Mouse (Mus musculus): ENCODE results near the gene Olfr49. TPM values are rescaled to one million over a fixed set of nuclear protein-coding genes. Genes with fewer than 3 reads are reported as not detected.

Olfr49 gene
- total RNA-seq (2022), result not detected

DNA sequence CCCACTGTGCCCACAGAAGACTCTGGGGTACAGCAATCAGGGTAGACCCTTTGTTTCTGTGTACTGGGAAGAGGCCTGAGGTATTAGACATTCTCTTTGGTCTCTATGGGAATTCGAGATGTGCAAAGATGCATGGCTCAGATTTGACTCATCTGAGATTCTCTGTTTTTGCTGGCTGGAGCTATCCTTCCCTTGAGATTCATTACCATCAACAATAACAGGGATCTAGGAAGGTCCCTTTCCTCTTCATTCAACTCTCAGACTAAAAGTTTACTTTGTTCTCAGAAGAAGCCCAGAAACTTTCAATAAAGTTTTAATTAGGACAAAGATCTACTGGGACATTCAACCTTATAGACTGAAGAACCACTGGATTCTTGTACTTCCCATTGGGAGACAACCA lies at the start of gene Olfr49:
Olfr49 (minus strand) TSS at position 101 of the 400 bp plus-strand sequence.
- DNase-seq (ENCODE audit: low spot score), result no peak

DNA sequence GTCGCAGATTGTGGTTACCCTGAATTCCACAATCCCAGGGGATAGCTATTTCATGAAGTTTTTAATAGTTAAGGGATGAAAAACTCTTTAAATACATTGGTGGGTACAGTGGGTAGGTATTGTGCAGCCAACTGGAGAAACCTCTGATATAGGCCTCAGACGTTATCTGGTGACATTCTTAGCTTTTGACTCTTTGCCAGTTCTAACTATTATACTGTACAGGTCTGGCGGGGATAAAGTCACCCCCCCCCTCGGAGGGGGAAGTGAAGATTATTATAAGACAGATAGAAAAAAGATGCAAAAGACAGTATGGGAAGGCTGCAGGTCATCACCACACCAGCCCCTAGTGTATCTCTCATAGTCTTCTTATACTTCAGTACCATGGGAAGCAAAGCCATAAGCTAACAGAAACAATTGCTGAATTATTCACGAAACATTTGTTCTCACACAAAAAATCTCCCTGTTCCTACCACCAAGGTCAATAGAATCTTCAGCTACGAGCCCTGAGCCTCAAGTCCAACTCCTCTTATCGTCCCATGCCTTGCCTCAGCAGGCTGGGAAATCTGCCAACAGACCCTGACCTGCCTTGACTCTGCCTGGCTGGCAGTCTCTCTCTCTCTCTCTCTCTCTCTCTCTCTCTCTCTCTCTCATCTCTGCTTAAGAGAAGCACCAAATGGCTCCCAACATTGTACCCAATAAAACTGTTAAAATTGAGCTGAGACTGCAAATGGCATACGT lies 48.9 kb upstream of the Olfr49 start:
- peak; percentile 6 for DNase-seq (ENCODE audit: low spot score)

DNA sequence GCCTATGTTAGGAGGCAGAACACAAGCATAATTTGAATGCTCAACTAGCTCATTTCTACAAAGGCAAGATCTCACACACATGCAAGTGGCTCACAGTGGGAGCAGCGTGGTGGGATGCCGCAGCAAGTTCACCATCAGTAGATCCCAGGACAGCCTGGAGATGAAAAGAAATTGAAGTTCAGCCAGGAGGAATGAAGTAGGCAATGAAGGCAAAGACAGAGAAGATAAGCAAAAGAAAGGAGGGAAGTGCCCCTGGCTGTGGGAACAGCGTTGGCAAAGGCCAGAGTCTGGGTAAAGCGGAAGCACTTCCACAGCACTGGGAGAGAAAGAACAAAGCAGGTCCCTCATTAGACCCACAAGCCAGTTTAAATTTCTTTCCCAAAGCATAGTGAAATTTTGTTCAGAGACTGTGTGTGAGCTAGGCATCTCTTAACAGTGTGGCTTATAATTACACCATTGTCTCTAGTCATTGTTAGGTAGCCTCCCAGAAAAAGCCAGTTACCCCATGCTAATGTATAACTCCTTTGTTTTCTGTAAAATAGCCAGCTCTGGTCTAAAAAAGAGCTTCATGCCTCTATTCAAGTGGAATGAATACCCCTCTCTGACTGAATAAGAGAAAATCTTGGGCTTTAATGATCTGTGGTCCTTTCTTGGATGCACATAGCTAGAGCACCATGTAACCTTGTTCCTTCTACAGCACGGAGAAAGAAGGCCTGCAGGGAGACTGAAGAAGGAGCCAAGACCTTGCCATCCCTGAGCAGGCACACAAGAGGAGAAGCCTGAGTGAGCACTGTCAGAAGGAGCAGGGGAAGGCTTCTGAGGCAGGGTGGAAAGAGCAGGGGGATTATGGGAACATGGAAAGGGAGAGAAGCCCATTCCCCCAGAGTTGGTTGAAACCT lies 47.7 kb upstream of the Olfr49 start:
- no peak for DNase-seq (ENCODE audit: low spot score)

DNA sequence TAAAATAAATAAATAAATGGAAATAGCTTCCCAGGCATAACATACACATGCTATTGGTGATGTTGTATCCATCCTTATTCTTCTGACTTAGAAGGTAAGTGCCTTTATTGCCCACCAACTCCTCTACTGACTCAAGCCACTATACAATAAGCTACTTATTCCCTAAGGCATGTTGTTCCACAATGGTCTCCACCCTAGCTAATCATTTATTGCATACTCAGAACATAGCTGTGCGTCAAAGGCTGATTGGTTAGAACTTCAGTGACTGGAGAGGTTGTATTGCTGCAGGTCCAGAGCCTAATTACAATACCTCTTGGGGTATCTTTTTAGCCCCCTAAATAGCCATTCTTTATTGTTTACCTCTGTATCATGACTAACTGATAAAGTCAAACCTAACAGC lies 46.4 kb upstream of the Olfr49 start:
- no peak for DNase-seq (ENCODE audit: low spot score)

DNA sequence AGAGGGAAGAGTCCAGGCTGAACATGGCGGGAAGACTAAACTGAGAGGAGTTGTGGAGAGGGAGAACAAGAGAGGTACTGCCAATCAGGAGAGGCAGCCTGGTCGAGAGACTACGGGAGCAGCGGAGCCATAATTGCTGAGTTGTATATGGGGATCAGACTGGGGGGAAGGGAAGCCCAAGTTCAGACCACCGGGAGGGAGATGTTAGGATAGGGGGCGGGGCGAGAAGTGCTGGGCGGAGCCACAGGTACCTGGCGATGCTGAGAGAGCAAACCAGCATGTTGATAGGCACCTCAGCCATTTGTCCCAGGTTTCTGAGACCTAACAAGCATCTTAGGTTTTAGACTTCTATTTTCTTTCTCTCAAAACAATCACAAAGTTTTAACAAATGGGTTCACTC lies 44.5 kb upstream of the Olfr49 start:
- DNase-seq (ENCODE audit: low spot score), result no peak

DNA sequence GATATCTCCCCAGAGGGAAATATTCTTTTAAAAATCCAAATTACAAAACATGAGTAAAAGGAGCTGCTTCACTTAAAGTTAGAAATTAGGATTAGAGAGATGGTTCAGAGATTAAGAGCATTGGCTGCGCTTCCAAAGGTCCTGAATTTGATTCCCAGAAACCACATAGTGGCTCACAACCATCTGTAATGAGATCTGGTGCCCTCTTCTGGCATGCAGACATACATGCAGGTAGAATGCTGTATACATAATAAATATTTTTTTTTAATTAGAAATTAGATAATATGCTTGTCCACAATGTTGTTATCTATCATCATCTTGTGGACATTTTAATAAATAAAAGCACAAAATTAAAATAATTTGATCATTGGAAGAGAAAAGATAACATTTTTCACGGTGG lies 43.8 kb upstream of the Olfr49 start:
- no peak for DNase-seq (ENCODE audit: low spot score)

DNA sequence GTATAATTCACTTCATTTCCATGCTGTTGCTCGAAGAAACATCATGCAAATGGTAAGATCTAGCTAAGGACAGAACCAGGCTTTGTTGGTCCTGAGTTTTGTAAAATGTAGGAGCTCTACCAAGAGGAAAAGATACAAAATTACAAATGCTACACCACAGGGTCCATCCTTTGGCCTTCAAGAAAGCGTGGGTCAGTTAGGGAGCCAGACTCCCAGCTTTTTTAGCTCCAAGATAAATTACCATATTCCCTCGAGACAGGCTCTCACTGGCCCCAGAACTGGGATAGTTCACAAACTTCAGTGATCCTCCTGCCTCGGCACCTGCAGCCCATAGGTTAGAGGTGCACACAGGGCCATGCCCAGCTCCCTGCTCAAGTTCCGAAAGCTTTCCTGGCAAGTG lies 39.7 kb upstream of the Olfr49 start:
- no peak for DNase-seq (ENCODE audit: low spot score)

DNA sequence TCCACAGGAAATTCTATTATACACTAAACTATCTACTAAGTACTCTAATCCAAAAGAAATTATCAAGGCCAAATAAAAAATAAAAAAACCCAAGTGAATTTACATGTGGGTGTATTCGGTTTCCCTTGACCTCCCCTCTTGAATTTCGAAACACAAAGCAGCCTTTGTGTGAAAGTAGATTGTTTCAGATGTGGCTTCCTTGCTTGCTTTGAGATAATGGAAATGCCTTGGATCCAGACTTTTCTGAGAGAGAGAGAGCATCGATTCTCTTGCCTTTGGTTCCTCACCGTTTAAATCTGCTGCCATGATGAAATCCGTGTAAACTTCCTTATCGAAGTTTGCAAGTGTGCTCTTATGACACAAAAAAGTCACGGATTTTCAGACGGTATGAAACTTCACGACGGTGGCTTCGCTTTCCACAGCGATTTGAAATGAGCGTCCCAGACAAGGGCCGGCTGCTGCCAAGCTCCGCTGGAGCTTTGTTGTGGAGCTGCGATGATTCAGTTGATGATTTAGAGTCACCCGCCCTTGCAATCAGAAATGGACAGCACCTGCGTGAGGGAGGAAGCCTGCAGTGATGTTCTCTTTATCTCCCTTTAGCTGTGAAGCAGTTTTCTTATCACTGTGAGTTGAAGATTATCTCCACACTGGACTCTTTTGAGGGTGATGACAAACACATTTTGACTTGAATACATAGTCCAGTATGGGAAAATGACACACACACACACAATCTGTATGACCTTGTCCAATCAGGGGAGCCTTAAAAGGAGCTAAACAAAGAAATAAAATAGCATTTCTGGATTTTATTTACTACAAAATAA lies 37.0 kb upstream of the Olfr49 start:
- DNase-seq (ENCODE audit: low spot score), result no peak

DNA sequence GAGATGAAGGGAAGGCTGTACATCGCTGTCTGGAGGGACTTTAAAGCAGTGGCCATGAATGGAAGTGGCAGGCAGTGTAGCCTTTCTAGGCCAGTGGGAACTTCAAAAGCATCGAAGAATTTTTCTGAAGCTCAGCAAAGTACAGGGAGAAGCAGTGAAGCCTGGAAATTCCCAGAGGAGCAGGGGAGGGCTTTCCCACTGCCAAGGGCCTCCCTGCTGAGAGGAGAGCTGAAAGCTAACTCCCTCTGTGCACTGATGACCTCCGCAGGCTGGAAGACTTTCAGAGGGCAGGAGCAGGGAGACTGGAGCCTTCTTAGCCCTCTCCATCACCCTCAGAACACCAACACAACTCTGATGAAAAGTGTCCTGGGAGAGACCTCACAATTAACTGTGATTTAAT lies 27.0 kb upstream of the Olfr49 start:
- DNase-seq (ENCODE audit: low spot score), result no peak

DNA sequence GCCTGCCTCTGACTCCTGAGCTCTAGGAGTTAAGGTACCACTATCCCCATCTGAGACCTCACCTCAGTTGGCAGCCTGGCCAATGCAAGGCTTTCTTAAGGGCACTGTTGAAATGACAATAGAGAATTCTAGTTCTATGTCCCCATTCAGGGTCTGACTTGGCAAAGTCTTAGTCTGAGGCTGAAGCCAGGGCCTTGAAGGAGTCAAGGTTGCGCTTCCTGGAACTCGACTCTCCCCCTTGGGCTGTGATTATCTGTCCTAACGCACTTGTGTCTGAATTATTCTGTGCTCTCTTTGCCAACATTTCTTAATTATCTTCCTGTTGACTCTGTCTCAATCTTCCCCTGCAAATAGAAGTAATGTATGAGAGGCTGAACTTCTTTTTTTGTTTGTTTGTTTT lies 15.9 kb upstream of the Olfr49 start:
- DNase-seq (ENCODE audit: low spot score), result no peak

DNA sequence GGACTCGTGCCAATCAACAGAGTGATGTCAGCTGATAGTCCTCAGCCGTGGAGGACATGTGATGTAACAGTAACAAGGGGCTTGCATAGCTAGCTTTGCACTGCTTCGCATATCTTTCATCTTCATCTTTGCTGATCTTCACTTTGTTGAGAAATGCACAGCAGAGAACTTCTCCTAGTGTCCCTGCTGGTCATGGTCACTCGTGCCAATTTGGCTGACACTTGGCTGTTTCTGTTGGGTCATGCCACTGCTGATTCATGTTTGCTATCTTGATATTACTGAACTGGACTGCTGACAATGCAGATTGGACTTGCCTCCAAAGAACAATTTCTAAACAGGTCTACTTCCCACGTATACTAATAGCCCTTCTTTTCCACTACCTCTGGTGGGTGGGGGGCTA lies 15.4 kb upstream of the Olfr49 start:
- no peak for DNase-seq (ENCODE audit: low spot score)

DNA sequence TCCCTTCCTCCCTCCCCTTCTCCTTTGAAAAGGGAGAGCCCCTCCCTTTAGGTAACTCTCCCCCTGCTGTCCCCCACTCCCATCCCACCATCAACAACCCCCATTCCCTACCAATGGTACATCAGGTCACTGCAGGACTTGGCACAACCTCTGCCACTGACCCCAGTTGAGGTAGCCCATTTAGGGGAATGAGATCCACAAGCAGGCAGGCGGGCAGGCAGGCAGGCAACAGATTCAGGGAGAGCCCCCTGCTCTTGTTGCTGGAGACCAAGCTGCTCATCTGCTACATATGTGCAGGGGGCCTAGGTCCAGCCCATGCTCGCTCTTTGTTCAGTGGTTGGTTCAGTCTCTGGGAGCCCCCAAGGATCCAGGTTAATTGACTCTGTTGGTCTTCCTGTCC lies 8.3 kb downstream of the Olfr49 start:
- DNase-seq (ENCODE audit: low spot score), result no peak

DNA sequence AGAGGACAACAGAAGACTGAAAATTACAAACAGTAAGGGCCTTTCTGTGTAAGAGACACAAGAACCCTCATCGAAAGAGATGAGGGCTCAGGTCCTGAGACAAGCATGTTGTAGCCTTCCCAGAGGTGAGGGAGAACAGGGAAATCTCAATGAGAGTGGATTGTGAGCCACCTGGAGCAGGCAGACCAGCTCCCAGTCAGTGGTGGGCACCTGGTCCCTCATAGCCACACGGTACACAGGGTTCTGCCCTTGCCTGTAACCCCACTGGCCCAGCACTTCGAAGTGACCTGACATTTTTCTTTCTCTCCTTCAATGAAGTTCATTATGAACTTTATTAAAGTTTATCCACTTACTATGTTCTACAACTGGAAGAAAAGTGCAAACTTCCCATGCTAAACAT lies 12.0 kb downstream of the Olfr49 start:
- no peak for DNase-seq (ENCODE audit: low spot score)

DNA sequence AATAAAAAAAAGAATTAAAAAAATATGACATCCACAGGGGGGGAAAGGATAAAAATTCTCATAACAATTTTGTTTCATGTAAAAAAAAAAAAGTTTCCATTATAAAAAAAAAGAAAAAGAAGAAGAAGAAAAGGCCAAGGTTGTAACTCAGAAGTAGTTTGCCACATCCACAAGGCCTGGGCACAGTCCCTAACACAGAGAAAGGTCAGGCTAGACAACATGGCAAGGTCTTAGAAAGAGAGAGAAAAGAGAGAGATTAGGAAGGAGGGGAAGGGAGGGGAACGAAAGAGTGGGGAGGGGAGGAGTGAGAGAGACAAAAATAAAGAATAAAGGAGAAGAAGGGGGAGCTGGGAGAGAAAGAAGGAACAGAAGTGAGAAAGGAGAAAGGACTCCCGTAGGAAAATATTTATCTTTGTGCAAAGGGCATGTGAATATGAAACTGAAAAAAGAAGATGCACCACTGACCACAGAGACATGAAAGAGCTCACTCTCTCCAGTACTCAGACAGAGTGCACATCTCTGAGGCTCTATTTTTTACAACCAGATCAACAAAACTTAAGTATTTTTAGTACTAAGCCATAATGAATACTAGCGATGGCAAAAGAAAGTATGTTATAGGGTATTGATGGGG lies 12.6 kb downstream of the Olfr49 start:
- DNase-seq (ENCODE audit: low spot score), result no peak

DNA sequence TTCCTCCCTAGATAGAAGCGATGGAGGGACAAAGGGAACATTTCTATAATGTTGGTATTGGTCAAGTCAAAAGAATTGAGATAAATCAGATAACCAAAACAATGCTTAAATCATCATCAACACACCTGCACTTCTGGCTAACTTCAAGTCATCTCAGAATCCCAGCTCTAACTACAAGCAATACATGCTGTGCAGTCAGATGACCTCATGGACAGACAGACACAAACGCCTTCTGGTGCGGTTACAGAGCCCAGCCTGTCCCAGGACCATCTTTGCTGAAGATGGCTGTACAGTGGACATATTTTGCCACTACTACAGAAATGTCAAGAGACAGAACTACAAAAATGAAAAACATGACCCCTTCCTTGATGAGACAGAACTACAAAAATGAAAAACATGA lies 14.3 kb downstream of the Olfr49 start:
- no peak for DNase-seq (ENCODE audit: low spot score)

DNA sequence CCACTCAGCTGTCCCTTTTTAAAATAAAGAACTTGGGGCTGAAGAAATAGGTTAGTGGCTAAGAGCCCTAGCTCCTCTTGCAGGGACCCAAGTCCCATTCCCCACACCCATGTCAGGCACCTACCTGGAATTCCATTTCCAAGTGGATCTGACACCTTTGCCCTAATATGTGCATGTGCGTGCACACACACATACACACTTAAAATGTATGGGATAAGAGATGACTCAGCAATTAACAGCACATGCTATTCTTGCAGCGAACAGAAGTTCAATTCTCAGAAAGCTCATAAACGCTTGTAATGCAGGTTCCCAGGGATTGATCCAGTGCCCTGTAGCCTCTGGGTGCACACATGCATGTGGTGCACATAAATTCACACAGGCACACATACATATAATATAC lies 15.2 kb downstream of the Olfr49 start:
- DNase-seq (ENCODE audit: low spot score), result no peak

DNA sequence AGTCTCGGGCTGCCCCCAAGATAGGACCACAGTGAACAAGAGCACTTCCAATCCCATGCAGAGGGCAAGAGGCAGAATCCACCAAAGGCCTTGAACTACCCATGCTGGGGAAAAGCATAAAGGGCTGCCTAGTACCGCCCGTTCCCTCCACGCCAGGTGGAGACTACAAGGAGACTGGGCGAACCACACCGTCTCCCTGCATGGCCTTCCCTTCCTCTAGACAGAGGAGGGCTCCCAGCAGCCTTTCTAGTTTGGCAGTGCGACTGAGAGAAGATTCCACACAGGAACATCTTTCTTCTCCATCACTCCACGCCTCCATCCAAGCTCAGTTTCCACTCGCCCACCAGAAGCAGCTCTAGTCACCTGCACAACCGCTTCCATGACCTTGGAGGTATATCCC lies 16.8 kb downstream of the Olfr49 start:
- DNase-seq (ENCODE audit: low spot score), result no peak

DNA sequence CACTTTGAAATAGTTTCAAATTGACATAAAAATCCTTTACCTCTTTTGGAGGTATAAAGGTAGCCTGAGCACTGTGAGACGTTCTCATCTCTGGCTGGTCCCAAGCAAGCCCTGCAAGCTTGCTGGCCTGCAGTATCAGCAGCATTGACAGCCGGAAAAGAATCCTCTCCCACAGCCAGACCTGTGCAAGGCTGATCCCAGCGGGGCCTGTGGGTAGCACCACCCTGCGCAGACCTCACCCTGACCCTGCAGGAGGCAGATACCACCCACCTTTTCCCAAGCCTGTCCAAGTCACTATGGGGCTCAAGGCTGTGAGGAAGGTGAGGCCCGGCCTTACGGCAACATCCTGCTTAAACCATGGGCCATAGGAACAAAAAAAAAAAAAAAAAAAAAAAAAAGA lies 18.8 kb downstream of the Olfr49 start:
- DNase-seq (ENCODE audit: low spot score), result no peak

DNA sequence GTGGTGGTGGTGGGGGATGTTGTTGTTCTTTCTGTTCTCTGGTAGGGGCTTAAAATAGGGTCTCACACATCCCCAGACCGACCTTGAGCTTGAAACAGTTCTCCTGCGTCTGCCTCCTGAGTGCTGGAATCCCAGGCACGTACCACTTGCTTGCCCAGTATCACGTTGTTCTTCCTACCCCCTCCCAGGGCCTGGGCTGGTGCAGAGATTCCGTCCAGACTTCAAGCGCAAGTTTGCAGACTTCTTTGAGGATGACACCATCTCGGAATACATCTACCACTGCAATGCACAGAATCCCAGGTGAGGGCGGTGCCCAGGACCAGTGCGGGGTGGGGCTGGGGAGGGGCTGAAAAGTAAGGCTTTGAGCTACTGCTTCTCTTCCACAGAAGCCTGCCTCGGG lies 19.6 kb downstream of the Olfr49 start:
- DNase-seq (ENCODE audit: low spot score), result no peak

DNA sequence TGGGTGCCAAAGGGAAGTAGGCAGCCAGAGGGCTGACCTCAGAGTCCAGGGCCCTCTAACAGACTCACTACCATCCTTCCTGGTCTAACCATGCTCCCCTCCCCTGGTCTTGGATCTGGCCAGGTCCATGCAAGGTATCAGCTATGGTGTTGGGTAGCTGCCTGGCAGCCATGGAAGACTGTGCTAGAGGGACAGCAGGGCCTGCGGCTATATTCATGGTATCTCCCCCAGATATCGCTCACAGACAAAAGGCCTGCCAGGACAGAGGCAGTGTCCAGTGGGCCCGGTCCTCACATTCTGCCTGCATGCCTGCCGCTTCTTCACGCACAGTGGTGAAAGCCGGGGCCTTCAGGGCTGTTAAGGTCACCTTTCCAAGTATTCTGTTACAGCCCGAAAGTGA lies 20.5 kb downstream of the Olfr49 start:
- DNase-seq (ENCODE audit: low spot score), result no peak

DNA sequence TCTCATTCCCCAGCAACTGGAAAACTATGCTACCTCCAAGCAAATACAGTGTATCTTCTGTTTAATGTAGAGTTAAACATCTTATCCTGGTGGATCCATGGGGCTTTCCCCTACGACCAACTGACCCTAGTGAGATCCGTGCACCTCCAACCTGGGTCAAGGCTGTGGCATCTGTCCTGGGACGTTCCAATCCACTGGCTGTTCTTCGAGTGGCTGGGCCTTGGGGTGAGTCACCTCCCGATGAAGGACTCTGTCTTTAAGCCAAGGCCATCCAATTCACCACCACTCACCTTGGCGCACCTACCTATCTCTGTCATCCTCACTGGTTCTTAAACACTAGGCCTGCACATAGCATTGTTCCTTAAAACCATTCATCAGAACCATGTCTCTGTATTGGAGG lies 21.6 kb downstream of the Olfr49 start:
- no peak for DNase-seq (ENCODE audit: low spot score)

DNA sequence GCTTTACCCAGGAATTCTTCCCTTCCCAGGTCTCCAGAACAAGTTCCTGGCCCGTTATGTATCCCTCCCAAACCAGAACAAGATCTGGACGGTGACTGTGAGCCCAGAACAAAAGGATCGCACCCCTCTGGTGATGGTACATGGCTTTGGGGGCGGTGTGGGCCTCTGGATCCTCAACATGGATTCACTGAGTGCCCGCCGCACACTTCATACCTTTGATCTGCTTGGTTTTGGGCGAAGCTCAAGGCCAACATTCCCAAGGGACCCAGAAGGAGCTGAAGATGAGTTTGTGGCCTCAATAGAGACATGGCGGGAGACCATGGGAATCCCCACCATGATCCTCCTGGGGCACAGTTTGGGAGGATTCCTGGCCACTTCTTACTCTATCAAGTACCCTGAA lies 22.1 kb downstream of the Olfr49 start:
- no peak for DNase-seq (ENCODE audit: low spot score)

Data from heart, adult 8-10 months (tissue).